Mouse (Mus musculus): ENCODE measurements around the gene Zkscan16.

Zkscan16 gene

GRCm38 (mm10) chr4:58935846-58936245, 7.6 kb upstream of the Zkscan16 start:
- DNase-seq (ENCODE audit: low spot score in 2 of 2): no peak

GRCm38 (mm10) chr4:58941638-58942037, 1.8 kb upstream of the Zkscan16 start:
- no peak for DNase-seq (ENCODE audit: low spot score in 2 of 2)

GRCm38 (mm10) chr4:58942942-58943341, 486 bp upstream of the Zkscan16 start:
- DNase-seq (ENCODE audit: low spot score in 2 of 2): no peak

- no peak for DNase-seq (ENCODE audit: low spot score in 2 of 2)
Observed at GRCm38 (mm10) chr4:58944206-58944553, 752 bp downstream of the Zkscan16 start.

- DNase-seq (ENCODE audit: low spot score in 2 of 2): no peak
Observed at GRCm38 (mm10) chr4:58944695-58945094, 1.3 kb downstream of the Zkscan16 start.

- DNase-seq (ENCODE audit: low spot score in 2 of 2): no peak
Observed at GRCm38 (mm10) chr4:58948391-58948790, 5.0 kb downstream of the Zkscan16 start.

GRCm38 (mm10) chr4:58952630-58953029, 9.2 kb downstream of the Zkscan16 start:
- DNase-seq (ENCODE audit: low spot score in 2 of 2): no peak

GRCm38 (mm10) chr4:58961719-58962118, 18.3 kb downstream of the Zkscan16 start:
- DNase-seq (ENCODE audit: low spot score in 2 of 2): no peak

GRCm38 (mm10) chr4:58963271-58963670, 19.8 kb downstream of the Zkscan16 start:
- DNase-seq (ENCODE audit: low spot score in 2 of 2): no peak

GRCm38 (mm10) chr4:58965136-58965535, 21.7 kb downstream of the Zkscan16 start:
- no peak for DNase-seq (ENCODE audit: low spot score in 2 of 2)

- no peak for DNase-seq (ENCODE audit: low spot score in 2 of 2)
Observed at GRCm38 (mm10) chr4:58970678-58971077, 27.2 kb downstream of the Zkscan16 start.

GRCm38 (mm10) chr4:58975711-58976110, 32.3 kb downstream of the Zkscan16 start:
- DNase-seq (ENCODE audit: low spot score in 2 of 2): no peak

- no peak for DNase-seq (ENCODE audit: low spot score in 2 of 2)
Observed at GRCm38 (mm10) chr4:58981421-58981820, 38.0 kb downstream of the Zkscan16 start.

- DNase-seq (ENCODE audit: low spot score in 2 of 2): no peak
Observed at GRCm38 (mm10) chr4:58982806-58983205, 39.4 kb downstream of the Zkscan16 start.

- peak; percentile 69 to 79 for DNase-seq (ENCODE audit: low spot score in 2 of 2)
Observed at GRCm38 (mm10) chr4:58985157-58985648, 41.8 kb downstream of the Zkscan16 start.

GRCm38 (mm10) chr4:58986540-58987190, 43.2 kb downstream of the Zkscan16 start, which contains the start of gene Ptgr1:
Gene Ptgr1 (minus strand): TSS chr4:58987119.
- DNase-seq (ENCODE audit: low spot score in 2 of 2): peak; percentile 58 to 74

- DNase-seq (ENCODE audit: low spot score in 2 of 2): no peak
Observed at GRCm38 (mm10) chr4:58989303-58989898, 46.0 kb downstream of the Zkscan16 start.

- no peak for DNase-seq (ENCODE audit: low spot score in 2 of 2)
Observed at GRCm38 (mm10) chr4:58990609-58991434, 47.4 kb downstream of the Zkscan16 start.

GRCm38 (mm10) chr4:58992195-58992594, 48.8 kb downstream of the Zkscan16 start:
- DNase-seq (ENCODE audit: low spot score in 2 of 2): no peak

GRCm38 (mm10) chr4:58994762-58995161, 51.3 kb downstream of the Zkscan16 start, which contains the start of gene Dnajc25:
Gene Dnajc25 (plus strand): TSS chr4:58995062.
- DNase-seq (ENCODE audit: low spot score in 2 of 2): no peak

GRCm38 (mm10) chr4:58995251-58995693, 51.8 kb downstream of the Zkscan16 start:
- DNase-seq (ENCODE audit: low spot score in 2 of 2): no peak

- DNase-seq (ENCODE audit: low spot score in 2 of 2): no peak
Observed at GRCm38 (mm10) chr4:58997081-58997480, 53.7 kb downstream of the Zkscan16 start.

Measured in cerebellum, postnatal 4 days (tissue).